Mouse (Mus musculus): ENCODE results near the gene Pip5k1a. TPM values are rescaled to one million over a fixed set of nuclear protein-coding genes. Genes with fewer than 3 reads are reported as not detected.
"Not testable (repeated sequence)": the region's sequence is repeated elsewhere in the genome, so short reads cannot be mapped to it uniquely, and the experiment has no call there.

Gene Pip5k1a
- polyA plus RNA-seq, 1 experiment from 2014 or later = 94.1 TPM

DNA sequence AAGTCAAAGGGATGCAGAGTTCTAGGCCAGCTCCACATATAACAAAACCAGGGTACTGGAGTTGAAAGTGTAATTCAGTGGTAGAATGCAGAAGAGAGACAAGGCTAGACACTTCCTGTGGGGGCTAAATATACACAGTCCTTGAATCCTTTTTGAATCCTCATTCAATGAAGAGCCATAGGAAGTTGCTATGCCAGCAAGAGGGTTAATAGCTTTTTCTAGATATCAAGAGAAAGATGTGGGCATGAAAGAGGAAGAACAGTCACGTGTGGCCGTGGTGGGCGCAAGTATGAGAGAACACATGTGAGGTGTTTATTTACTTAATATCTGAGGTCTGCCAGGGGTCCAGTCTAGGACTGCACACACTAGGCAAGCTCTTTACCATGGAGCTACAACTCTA lies 29.6 kb upstream of the Pip5k1a start:
- no peak for TF ChIP-seq CTCF (IDR thresholded peaks at IDR 0.05)
- in situ Hi-C loops (cut with MboI; ENCODE audit: low pct_unique_long_range_greater_than_20kb) = no loop called here
- ChIA-PET POLR2A (interaction anchor here (0.6 kb wide), 1 partner anchor 144 kb away, joined by 3 read pairs; no protein-coding TSS in a partner anchor), CTCF (interaction anchor here (0.6 to 1.9 kb wide), 3 partner anchors 22 to 82 kb away, joined by 3 to 4 read pairs (median 4); no protein-coding TSS in a partner anchor)
- ATAC-seq = no peak
- no peak for DNase-seq (ENCODE audit: low read depth, low spot score)
- H3K27me3 ChIP-seq = no peaks in the 10 kb centered on the region

GRCm38 (mm10) chr3:95135433-95136052 lies 28.8 kb upstream of the Pip5k1a start:
- POLR2A ChIA-PET = interaction anchor here (0.6 kb wide), 1 partner anchor 145 kb away, joined by 3 read pairs; no protein-coding TSS in a partner anchor
- DNase-seq (ENCODE audit: low read depth, low spot score) (no peak), ATAC-seq (no peak)
- TF ChIP-seq CTCF (IDR thresholded peaks at IDR 0.05) = no peak
- CTCF ChIA-PET = interaction anchor here (0.6 to 1.9 kb wide), 2 partner anchors 23 to 77 kb away, joined by 3 to 4 read pairs; no protein-coding TSS in a partner anchor
- in situ Hi-C loops (cut with MboI; ENCODE audit: low pct_unique_long_range_greater_than_20kb) = no loop called here
- no peaks in the 10 kb centered on the region for H3K27me3 ChIP-seq

DNA sequence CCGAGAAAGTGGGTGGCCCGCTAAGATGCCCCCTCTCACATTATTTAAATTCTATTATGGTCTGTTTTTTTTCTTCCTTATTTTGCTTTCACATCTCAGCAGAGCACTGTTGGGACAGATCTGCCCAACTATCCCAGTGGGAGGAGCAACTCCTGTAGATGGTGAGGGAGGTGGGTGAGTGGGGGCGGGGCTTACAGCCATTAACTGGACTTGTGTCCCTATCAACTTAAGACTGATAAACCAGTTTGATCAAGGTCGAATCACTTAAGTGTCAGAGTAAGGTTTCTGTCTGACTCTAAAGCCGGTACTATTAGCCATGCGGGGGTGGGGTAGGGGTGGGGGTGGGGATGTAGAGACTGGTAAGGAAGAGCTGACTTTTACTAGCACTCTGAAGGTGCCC lies 28.3 kb upstream of the Pip5k1a start:
- no peak for ATAC-seq
- in situ Hi-C loops (cut with MboI; ENCODE audit: low pct_unique_long_range_greater_than_20kb) = no loop called here
- ChIA-PET CTCF (no interaction called here), POLR2A (no interaction called here)
- no peak for TF ChIP-seq CTCF (IDR thresholded peaks at IDR 0.05)
- no peak for DNase-seq (ENCODE audit: low read depth, low spot score)
- H3K27me3 ChIP-seq = no peaks in the 10 kb centered on the region

DNA sequence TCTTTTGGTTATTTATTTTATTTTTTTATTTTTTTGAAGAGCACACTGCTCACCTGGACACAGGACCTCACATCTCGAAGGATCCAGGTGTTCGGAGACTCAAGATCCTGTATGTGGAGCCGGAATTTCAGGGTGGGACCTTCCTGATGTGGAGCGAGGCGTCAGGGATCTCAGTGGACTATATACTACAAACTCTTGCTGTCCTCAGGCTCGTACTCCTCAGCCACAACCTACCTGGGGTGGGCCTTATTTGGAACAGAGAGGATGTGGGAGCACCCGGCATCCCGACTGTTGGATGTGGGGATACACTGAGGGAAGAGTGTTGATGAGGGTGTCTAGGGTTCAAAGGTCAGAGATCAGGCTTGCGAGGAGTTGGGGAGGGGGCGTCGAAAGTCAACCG lies 27.4 kb upstream of the Pip5k1a start:
- CTCF ChIA-PET, POLR2A ChIA-PET: not testable (repeated sequence)
- ATAC-seq = peak; percentile 23

GRCm38 (mm10) chr3:95133680-95134101 lies 27.0 kb upstream of the Pip5k1a start, which contains the start of the genes Scnm1 and Lysmd1:
Gene Scnm1 (minus strand): TSS chr3:95134011.
Gene Lysmd1 (plus strand): TSS chr3:95134088.
- POLR2A ChIA-PET = no interaction called here
- CTCF ChIA-PET = no interaction called here
- DNase-seq (ENCODE audit: low read depth, low spot score) = peak; percentile 91
- in situ Hi-C loops (cut with MboI; ENCODE audit: low pct_unique_long_range_greater_than_20kb) = no loop called here
- H3K27me3 ChIP-seq = no peaks in the 10 kb centered on the region
- peak; percentile 61 for TF ChIP-seq CTCF (IDR thresholded peaks at IDR 0.05)
- peak; percentile 84 for ATAC-seq

More for the DNA sequence above, 27.4 kb upstream of the Pip5k1a start:
- in situ Hi-C loops (cut with MboI; ENCODE audit: low pct_unique_long_range_greater_than_20kb); H3K27me3 ChIP-seq; DNase-seq (ENCODE audit: low read depth, low spot score): not testable (repeated sequence)

GRCm38 (mm10) chr3:95133176-95133575 lies 26.4 kb upstream of the Pip5k1a start:
- POLR2A ChIA-PET = interaction anchor here (0.6 to 1.2 kb wide), 3 partner anchors 15 to 95 kb away, joined by 3 read pairs; no protein-coding TSS in a partner anchor
- DNase-seq (ENCODE audit: low read depth, low spot score) = no peak
- no peak for ATAC-seq
- CTCF ChIA-PET = interaction anchor here (0.9 to 1.2 kb wide), 4 partner anchors 10 to 68 kb away, joined by 3 to 4 read pairs (median 3); no protein-coding TSS in a partner anchor
- TF ChIP-seq CTCF (IDR thresholded peaks at IDR 0.05) = no peak
- in situ Hi-C loops (cut with MboI; ENCODE audit: low pct_unique_long_range_greater_than_20kb) = no loop called here
- H3K27me3 ChIP-seq = no peaks in the 10 kb centered on the region

GRCm38 (mm10) chr3:95132389-95132788 lies 25.7 kb upstream of the Pip5k1a start:
- ATAC-seq; in situ Hi-C loops (cut with MboI; ENCODE audit: low pct_unique_long_range_greater_than_20kb); H3K27me3 ChIP-seq; DNase-seq (ENCODE audit: low read depth, low spot score): not testable (repeated sequence)
- ChIA-PET CTCF (interaction anchor here (0.8 to 1.2 kb wide), 5 partner anchors 9 to 67 kb away, joined by 3 to 4 read pairs (median 3); no protein-coding TSS in a partner anchor), POLR2A (interaction anchor here (0.6 to 1.2 kb wide), 3 partner anchors 14 to 95 kb away, joined by 3 read pairs; no protein-coding TSS in a partner anchor)
- peak; percentile 80 for TF ChIP-seq CTCF (IDR thresholded peaks at IDR 0.05)

GRCm38 (mm10) chr3:95130081-95130480 lies 23.4 kb upstream of the Pip5k1a start:
- in situ Hi-C loops (cut with MboI; ENCODE audit: low pct_unique_long_range_greater_than_20kb) = no loop called here
- TF ChIP-seq CTCF (IDR thresholded peaks at IDR 0.05) = no peak
- ATAC-seq (no peak), DNase-seq (ENCODE audit: low read depth, low spot score) (no peak)
- ChIA-PET CTCF (no interaction called here), POLR2A (interaction anchor here (0.6 kb wide), 1 partner anchor 1299 kb away, joined by 3 read pairs; no protein-coding TSS in a partner anchor)
- H3K27me3 ChIP-seq = no peaks in the 10 kb centered on the region

DNA sequence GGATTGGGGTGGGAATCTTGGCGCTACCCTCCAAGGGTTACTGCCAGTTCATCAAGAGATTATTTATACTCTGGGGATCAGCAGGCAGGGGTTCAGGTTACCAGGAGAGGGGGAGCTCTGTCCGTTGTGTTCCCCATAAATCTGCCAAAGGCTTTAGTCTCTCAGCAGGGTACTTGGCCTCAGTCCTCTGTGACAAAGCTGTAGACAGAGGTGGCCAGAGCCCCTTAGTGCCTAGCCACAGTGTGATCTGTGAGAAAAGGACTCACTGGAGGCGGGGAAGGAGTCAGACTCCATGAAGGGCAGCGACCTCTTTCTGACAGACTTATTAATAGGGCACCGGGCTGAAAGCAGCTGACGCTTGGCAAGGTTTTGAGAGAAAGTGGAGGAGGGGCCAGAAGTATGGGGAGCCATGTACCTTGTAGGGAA lies 22.5 kb upstream of the Pip5k1a start:
- DNase-seq (ENCODE audit: low read depth, low spot score) (no peak), ATAC-seq (no peak)
- in situ Hi-C loops (cut with MboI; ENCODE audit: low pct_unique_long_range_greater_than_20kb) = no loop called here
- no peaks in the 10 kb centered on the region for H3K27me3 ChIP-seq
- ChIA-PET CTCF (interaction anchor here (1.3 to 1.8 kb wide), 2 partner anchors 12 to 13 kb away, joined by 4 to 7 read pairs; no protein-coding TSS in a partner anchor), POLR2A (interaction anchor here (1.1 to 3.9 kb wide), 2 partner anchors 12 to 15 kb away, joined by 3 to 18 read pairs; no protein-coding TSS in a partner anchor)
- no peak for TF ChIP-seq CTCF (IDR thresholded peaks at IDR 0.05)

- H3K27me3 ChIP-seq = no peaks in the 10 kb centered on the region
- DNase-seq (ENCODE audit: low read depth, low spot score) (no peak), ATAC-seq (no peak)
- ChIA-PET CTCF (interaction anchor here (0.9 to 1.2 kb wide), 3 partner anchors 10 to 72 kb away, joined by 3 to 5 read pairs (median 3); no protein-coding TSS in a partner anchor), POLR2A (no interaction called here)
- in situ Hi-C loops (cut with MboI; ENCODE audit: low pct_unique_long_range_greater_than_20kb) = no loop called here
- no peak for TF ChIP-seq CTCF (IDR thresholded peaks at IDR 0.05)
Observed at GRCm38 (mm10) chr3:95124972-95125371, 18.2 kb upstream of the Pip5k1a start.

- DNase-seq (ENCODE audit: low read depth, low spot score) (no peak), ATAC-seq (peak; percentile 33)
- CTCF ChIA-PET = interaction anchor here (0.9 to 1.2 kb wide), 4 partner anchors 9 to 73 kb away, joined by 3 to 5 read pairs (median 3); no protein-coding TSS in a partner anchor
- H3K27me3 ChIP-seq = no peaks in the 10 kb centered on the region
- in situ Hi-C loops (cut with MboI; ENCODE audit: low pct_unique_long_range_greater_than_20kb) = no loop called here
- POLR2A ChIA-PET = no interaction called here
- TF ChIP-seq CTCF (IDR thresholded peaks at IDR 0.05) = no peak
Observed at GRCm38 (mm10) chr3:95124246-95124645, 17.5 kb upstream of the Pip5k1a start, which contains the start of gene Tmod4. Gene Tmod4 (plus strand): TSS chr3:95124476.
